Mouse (Mus musculus): Measurements from ENCODE around the gene Gm27021. TPM values are rescaled to one million over a fixed set of nuclear protein-coding genes. Genes with fewer than 3 reads are reported as not detected.
A peak's percentile ranks its signal among the peaks of the same experiment; 100 is the strongest.

Gm27021 gene
- polyA plus RNA-seq, 1 experiment from 2014 or later: 5.3 TPM

DNA sequence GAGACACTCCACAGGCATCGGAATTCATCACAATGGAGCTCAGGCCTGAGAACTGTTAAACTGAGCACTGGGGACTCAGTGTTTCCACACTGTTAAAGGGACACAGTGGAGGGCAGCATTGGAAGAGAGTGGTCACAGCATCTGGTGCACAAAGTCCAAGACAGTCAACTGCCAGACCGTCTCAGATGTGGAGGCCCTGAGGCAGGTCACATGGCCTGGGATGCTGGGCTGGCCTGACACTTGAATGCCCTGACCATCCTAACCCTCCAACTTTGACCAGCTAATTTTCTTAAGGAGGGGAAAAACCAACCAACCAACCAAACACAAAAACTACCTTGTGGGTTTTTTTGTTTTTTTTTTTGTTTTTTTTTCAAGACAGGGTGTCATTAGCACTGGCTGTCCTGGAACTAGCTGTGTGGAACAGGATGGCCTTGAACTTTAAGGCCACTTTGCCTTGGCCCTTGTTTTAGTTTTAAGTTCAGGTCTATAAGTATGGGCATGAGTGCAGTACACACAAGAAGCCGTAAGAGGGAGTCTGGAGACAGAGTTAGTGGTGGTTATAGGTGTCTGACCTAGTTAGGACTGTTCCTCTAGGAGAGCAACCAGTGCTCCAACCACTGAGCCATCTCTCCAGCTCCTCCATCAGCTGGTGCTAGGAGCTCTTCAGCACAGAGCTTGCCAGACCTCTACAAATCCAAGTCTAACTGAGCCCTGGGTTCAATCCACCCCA, 2.0 kb downstream of the Gm27021 start:
- Histone ChIP-seq H3K36me3 (peaks cover 10% of the 10 kb centered on the region), H3K4me2 (replicated peaks) (peak overlapping the region; percentile 82), H3K27me3 (no peaks in the 10 kb centered on the region), H3K9ac (replicated peaks) (peak overlapping the region; percentile 98), H3K4me3 (replicated peaks) (peak overlapping the region; percentile 97; the same call in 1 of the 2 replicates), H3K9me3 (no peaks in the 10 kb centered on the region), H3K4me1 (replicated peaks) (peaks cover 53% of the 10 kb centered on the region), H3K27ac (no peak overlapping the region)
- 83% methylated on average over 3 of the region's 3 CpGs for whole genome bisulfite sequencing
- ATAC-seq: no peak

DNA sequence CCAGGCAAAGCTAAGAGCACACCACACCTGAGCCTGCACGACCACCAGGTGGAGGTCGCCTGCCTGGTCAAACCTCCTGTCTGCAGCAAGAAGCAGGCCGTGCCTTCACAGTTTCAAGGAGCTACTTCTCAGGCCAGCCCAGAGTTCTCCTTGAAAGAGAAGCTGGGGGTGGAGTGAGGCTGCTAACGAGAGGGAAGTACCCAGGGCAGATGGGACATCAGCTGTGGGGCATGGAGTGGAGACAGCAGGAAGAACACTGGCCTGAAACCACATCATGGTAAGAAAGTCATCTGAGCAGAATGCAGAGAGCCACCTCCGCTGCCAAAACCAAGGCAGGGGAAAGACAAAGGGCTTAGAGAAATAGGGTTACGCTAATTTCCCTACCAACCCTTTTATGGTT, 3.3 kb downstream of the Gm27021 start:
- H3K9me3 ChIP-seq: no peaks in the 10 kb centered on the region
- no peaks in the 10 kb centered on the region for H3K27me3 ChIP-seq
- WGBS: 79% methylated on average over 6 of the region's 6 CpGs
- peaks cover 45% of the 10 kb centered on the region for H3K4me1 ChIP-seq (replicated peaks)
- ATAC-seq: no peak
- peaks cover 7% of the 10 kb centered on the region for H3K36me3 ChIP-seq
- H3K4me2 ChIP-seq (replicated peaks): no peak overlapping the region
- H3K9ac ChIP-seq (replicated peaks): 0 out of 2 replicates have a peak overlapping the region, but pooled peaks have one; percentile 19
- no peak overlapping the region for H3K4me3 ChIP-seq (replicated peaks)
- H3K27ac ChIP-seq: no peak overlapping the region

DNA sequence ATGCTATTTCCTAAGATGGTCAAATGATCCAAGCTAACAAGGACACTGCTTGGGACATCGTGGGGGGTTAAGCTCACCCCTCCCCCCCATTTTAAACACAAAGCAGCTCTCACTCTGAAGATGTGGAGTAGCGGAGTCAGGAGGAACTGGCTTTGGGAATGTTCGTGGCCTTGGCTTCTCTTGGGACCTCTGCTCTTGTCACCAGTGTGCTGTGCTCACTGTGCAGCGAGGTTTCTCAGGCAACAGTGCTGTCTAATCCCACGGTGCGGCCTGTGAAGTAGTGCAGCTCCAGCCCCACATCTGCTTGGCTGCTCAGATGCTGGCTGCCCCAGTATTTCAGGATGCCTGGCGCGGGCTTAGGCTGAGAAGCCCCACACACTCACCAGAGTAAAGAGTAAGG, 10.5 kb downstream of the Gm27021 start:
- no peaks in the 10 kb centered on the region for H3K9me3 ChIP-seq
- H3K4me3 ChIP-seq (replicated peaks): no peak overlapping the region
- H3K9ac ChIP-seq (replicated peaks): no peak overlapping the region
- H3K27ac ChIP-seq: no peak overlapping the region
- H3K4me1 ChIP-seq (replicated peaks): 0 out of 2 replicates have a peak, but pooled peaks cover 5% of the 10 kb centered on the region
- H3K4me2 ChIP-seq (replicated peaks): no peak overlapping the region
- no peak for ATAC-seq
- no peaks in the 10 kb centered on the region for H3K27me3 ChIP-seq
- H3K36me3 ChIP-seq: peaks cover 71% of the 10 kb centered on the region
- WGBS: 80% methylated on average over 8 of the region's 8 CpGs

DNA sequence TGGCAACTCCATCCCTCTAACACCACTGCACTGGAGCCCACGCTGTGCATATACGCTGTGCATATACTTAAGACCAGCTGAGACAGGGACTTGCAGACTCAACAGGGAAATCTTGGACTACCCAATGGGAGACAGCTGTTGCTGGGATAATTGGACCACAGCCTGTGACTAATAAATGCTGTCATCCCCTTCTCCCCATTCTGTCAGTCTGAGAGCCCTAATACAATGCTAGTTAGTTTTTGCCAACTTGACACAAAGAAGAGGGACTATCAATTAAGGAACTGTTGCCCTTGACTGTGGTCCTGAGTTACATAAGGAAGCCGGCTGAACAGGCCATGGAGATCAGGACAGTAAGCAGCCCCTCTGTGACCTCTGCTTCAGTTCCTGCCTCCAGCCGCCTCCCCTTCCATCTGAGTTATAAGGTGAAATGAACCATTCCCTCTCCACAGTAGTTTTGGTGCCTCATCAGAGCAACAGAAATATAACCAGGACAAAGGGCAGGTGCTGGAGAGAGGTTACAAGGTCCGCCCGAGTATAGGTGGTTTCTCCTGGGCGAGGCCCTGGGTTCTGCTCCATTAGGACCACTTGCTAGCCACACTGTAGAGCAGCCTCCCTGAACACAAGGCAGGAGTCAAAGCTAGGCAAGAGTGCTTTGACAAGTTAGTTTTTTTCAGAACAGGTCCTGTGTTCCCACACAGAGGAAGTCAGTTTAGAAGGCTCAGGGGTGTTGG, 11.4 kb downstream of the Gm27021 start:
- Histone ChIP-seq H3K27me3 (no peaks in the 10 kb centered on the region), H3K9ac (replicated peaks) (no peak overlapping the region), H3K27ac (no peak overlapping the region), H3K4me2 (replicated peaks) (no peak overlapping the region), H3K9me3 (no peaks in the 10 kb centered on the region), H3K4me3 (replicated peaks) (no peak overlapping the region), H3K4me1 (replicated peaks) (0 out of 2 replicates have a peak, but pooled peaks cover 5% of the 10 kb centered on the region), H3K36me3 (peaks cover 72% of the 10 kb centered on the region)
- 80% methylated on average over 7 of the region's 7 CpGs for WGBS
- no peak for ATAC-seq

DNA sequence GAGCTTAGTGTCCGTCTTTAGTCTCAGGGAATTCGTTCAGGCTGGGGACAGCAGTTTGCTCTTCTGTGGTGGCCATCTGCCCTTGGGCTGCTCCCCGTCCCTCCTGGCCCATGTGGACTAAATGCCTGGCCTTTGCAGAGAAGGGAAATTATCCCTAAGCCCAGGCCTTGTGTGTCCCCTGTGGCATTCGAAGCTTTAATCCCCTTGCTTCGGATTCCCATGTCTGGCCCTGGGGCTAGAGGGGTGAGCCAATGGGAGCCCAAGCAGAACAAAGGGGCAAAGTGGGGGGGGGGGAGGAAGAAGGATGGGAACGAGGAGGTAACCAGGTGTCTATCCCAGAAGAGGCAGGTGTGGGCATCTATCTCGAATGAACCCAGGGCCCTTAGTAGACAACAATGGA, 20.3 kb downstream of the Gm27021 start, which contains the start of gene 1190005I06Rik:
1190005I06Rik (minus strand) TSS at position 101 of the 400 bp plus-strand sequence.
- WGBS: 23% methylated on average over 7 of the region's 7 CpGs
- Histone ChIP-seq H3K4me3 (replicated peaks) (no peak within 1 kb of the TSS), H3K4me1 (replicated peaks) (peaks cover 11% of the 10 kb centered on the region), H3K9me3 (no peaks in the 10 kb centered on the region), H3K9ac (replicated peaks) (no peak within 1 kb of the TSS), H3K4me2 (replicated peaks) (no peak within 1 kb of the TSS), H3K36me3 (peaks cover 11% of the 10 kb centered on the region), H3K27ac (no peak within 1 kb of the TSS), H3K27me3 (no peaks in the 10 kb centered on the region)
- no peak for ATAC-seq

DNA sequence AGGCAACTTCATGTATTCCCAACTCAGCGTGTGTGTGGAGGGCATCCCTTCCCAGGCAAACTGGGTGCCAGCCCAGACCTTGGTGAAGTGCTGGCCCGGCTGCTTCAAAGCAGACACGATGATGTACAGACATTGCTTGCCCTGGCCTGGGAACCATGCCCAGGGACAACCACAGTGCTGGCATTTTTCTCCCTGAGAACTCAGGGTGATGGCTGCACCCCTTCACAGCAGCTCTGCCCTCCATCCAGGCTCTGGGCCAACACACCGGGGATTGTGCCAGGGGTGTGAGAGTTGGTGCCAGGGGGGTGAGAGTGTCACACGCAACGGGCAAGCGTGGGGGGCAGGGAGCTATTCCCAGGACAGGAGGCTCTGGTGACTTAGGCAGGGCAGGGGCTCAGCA, 23.2 kb downstream of the Gm27021 start:
- ATAC-seq: peak; percentile 46; the same call in 1 of the 2 replicates
- 77% methylated on average over 7 of the region's 7 CpGs for WGBS
- no peak overlapping the region for H3K4me3 ChIP-seq (replicated peaks)

DNA sequence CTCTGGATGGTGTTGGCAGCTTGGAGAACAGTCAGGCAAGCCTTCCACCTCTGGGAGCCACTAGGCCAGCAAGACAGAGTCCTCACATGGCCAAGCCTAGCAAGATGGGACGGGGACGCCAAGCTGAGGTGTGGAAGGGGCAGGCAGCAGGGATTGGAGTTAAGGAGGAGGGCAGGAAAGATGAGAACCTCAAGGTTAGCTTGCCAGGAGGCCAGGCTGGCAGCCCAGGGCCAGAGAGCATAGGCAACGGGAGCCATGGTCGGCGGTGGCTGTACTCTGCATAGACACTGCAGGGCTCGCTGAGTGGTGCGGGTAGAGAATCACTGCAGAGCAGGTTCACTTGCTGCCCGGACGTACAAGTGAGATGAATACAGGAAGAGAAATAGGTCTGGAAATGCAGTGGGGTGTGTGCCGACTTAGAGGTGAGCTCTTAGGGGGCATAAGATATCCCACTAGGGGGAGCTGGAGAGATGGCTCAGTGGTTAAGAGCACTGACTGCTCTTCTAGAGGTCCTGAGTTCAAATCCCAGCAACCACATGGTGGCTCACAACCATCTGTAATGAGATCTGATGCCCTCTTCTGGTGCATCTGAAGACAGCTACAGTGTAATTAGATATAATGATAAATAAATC, 25.7 kb downstream of the Gm27021 start:
- no peak overlapping the region for H3K4me3 ChIP-seq (replicated peaks)
- H3K9ac ChIP-seq (replicated peaks): no peak overlapping the region
- no peak for ATAC-seq
- peak overlapping the region; percentile 5; the same call in 1 of the 2 replicates for H3K27ac ChIP-seq
- H3K36me3 ChIP-seq: no peaks in the 10 kb centered on the region
- 0 out of 2 replicates have a peak, but pooled peaks cover 6% of the 10 kb centered on the region for H3K4me1 ChIP-seq (replicated peaks)
- no peaks in the 10 kb centered on the region for H3K27me3 ChIP-seq
- 71% methylated on average over 10 of the region's 10 CpGs for WGBS
- H3K9me3 ChIP-seq: no peaks in the 10 kb centered on the region
- H3K4me2 ChIP-seq (replicated peaks): no peak overlapping the region

More for the DNA sequence above, 23.2 kb downstream of the Gm27021 start:
- no peaks in the 10 kb centered on the region for H3K9me3 ChIP-seq
- H3K9ac ChIP-seq (replicated peaks): no peak overlapping the region
- no peaks in the 10 kb centered on the region for H3K27me3 ChIP-seq
- no peaks in the 10 kb centered on the region for H3K36me3 ChIP-seq
- no peak overlapping the region for H3K27ac ChIP-seq
- peaks cover 17% of the 10 kb centered on the region for H3K4me1 ChIP-seq (replicated peaks)
- no peak overlapping the region for H3K4me2 ChIP-seq (replicated peaks)

DNA sequence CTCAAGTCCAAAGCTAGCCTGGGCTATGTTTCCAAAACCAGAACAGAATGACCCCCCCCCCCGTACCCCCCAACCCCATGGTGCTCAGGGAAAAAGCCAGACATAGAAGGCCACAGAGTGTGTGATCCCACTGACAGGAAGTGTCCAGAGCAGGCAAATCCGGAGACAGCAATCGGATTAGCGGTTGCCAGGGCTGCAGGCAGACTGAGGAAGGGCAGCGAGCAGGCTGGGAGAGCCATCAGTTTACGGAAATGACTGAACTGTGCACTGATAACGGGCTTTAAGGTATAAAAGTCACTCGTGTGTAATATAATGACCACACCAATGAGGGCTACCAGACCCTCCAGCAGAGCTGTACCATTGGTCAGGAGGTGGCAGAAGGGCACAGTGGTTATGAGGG, 26.6 kb downstream of the Gm27021 start:
- no peaks in the 10 kb centered on the region for H3K36me3 ChIP-seq
- 0 out of 2 replicates have a peak, but pooled peaks cover 6% of the 10 kb centered on the region for H3K4me1 ChIP-seq (replicated peaks)
- H3K9me3 ChIP-seq: no peaks in the 10 kb centered on the region
- WGBS: 12% methylated on average over 8 of the region's 8 CpGs
- H3K4me2 ChIP-seq (replicated peaks): 0 out of 2 replicates have a peak overlapping the region, but pooled peaks have one; percentile 11
- H3K27ac ChIP-seq: peak overlapping the region; percentile 17
- peak; percentile 48; the same call in 1 of the 2 replicates for ATAC-seq
- no peak overlapping the region for H3K4me3 ChIP-seq (replicated peaks)
- H3K27me3 ChIP-seq: 0 out of 2 replicates have a peak, but pooled peaks cover 3% of the 10 kb centered on the region
- no peak overlapping the region for H3K9ac ChIP-seq (replicated peaks)

DNA sequence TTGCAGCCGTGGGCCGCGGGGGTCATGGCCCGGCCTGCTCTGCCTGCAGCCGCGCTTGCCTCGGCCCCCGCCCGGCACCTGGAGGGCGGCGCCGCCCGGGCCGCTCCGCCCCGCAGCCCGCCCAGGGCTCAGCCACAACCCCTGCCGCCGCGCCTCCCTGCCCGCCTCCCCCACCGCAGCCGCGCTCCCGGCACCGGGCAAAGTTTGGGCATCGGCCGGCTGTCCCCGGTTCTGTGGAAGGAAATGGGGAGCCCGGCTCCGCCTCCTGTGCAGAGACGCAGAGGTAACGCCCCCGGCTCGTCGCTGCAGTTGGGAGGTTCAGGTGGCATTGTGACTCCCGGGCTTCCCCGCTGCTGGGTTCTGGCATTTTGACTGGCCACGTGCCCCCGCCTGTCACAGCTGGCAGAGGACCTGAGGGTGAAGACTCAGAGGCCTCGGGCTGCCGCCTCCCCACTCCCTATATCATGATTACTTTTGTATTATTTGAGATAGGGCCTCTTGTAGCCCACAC, 33.5 kb downstream of the Gm27021 start:
- under 1% methylated on average over 36 of the region's 42 CpGs for WGBS
- Histone ChIP-seq H3K9ac (replicated peaks) (peak overlapping the region; percentile 76), H3K9me3 (no peaks in the 10 kb centered on the region), H3K36me3 (no peaks in the 10 kb centered on the region), H3K4me1 (replicated peaks) (peaks cover 18% of the 10 kb centered on the region), H3K4me3 (replicated peaks) (peak overlapping the region; percentile 60), H3K4me2 (replicated peaks) (peak overlapping the region; percentile 97), H3K27me3 (peaks cover 39% of the 10 kb centered on the region), H3K27ac (no peak overlapping the region)
- ATAC-seq: peak; percentile 48

DNA sequence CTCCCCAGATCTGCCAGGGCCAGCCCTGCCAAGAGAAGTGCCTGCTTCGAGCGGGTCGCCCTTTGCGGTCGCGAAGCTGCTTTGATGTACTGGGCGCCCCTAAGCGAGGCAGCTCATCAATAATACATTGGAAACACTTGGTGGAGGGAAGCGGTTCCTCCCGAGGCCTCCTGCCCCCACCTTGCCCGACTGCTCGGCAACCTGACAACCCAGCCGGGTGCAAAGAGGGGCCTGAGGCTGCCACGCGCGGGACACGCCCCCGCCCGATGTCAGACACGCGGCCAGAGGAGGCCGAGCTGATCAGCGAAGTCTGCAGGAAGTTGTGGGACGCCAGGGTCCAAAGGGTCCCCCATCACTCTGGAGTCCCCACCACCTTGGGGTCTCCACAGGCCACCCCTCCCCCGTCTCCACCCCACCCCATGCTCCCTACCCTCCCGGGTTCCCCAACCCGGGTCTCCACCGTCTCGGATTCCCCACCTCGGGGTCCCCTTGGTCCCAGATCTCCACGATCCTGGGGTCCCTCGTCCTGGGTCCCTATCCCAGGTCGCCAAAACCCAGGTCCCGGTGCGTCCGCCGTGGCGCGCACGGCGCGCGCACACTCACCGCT, 34.1 kb downstream of the Gm27021 start:
- Histone ChIP-seq H3K9ac (replicated peaks) (peak overlapping the region; percentile 76), H3K27me3 (peaks cover 39% of the 10 kb centered on the region)

DNA sequence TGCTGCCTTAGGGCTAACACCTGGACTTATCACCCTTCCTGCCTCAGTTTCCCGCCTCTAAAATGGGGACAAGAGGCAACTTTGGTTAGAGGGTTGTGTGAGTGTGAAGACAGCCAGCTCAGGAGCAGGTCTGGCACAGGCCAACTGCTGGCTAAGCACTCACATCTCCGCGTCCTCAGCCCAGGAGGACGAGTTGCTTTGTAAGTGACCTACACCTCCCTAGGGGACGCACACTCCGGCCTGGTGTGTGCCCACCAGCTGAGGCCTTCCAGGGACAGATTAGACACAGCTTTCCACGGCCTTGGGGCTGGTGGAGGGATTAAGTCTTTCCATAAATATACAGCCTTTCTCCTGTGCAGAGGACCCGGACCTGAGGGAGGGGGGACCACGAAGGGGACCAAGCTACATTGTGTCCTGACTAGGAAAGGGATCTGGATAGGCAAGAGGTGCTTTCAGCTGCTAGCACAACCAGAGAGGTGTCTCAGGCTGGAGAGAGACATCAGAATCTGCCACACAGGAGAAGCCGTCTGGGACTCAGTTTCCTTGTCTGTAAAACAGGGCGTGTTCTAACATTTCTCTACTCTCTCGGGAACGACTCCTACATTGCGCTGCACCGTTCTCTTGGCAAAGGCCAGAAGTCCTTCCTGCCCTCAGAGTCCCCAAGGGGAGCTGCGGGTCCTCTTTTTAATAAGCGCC, 34.8 kb downstream of the Gm27021 start:
- 23% methylated on average over 17 of the region's 17 CpGs for WGBS

More for the DNA sequence above, 34.1 kb downstream of the Gm27021 start:
- Histone ChIP-seq H3K9me3 (no peaks in the 10 kb centered on the region), H3K4me2 (replicated peaks) (peak overlapping the region; percentile 97), H3K4me3 (replicated peaks) (peak overlapping the region; percentile 60), H3K36me3 (no peaks in the 10 kb centered on the region), H3K4me1 (replicated peaks) (peaks cover 18% of the 10 kb centered on the region), H3K27ac (no peak overlapping the region)
- ATAC-seq: peak; percentile 69
- WGBS: 1% methylated on average over 43 of the region's 44 CpGs

More for the DNA sequence above, 34.8 kb downstream of the Gm27021 start:
- Histone ChIP-seq H3K9me3 (no peaks in the 10 kb centered on the region), H3K4me3 (replicated peaks) (peak overlapping the region; percentile 60), H3K27me3 (peaks cover 39% of the 10 kb centered on the region), H3K4me1 (replicated peaks) (peaks cover 18% of the 10 kb centered on the region), H3K27ac (no peak overlapping the region), H3K9ac (replicated peaks) (peak overlapping the region; percentile 76; the same call in 1 of the 2 replicates), H3K4me2 (replicated peaks) (peak overlapping the region; percentile 97), H3K36me3 (no peaks in the 10 kb centered on the region)
- ATAC-seq: 0 out of 2 replicates have a peak, but pooled peaks have one; percentile 35
